ENCODE assay signal across 9 mouse cellular contexts in genomic region chr2:180217587-180217986, GRCm38 (mm10). TPM values are rescaled to one million over a fixed set of nuclear protein-coding genes. Genes with fewer than 3 reads are reported as not detected.
DNase-seq lines count a peak whose midpoint lies in the region; ATAC-seq lines count a peak whose summit lies in the region.
"Had no signal": no experiment of that assay in that cellular context is flagged by ENCODE, and none has a peak within 500 bp of the region (broad histone marks: within the 10 kb centered on the region; RNA-seq: fewer than 3 reads in every experiment).

No protein-coding gene starts in this region.

- DNase-seq in ovary, postnatal 36 days (ENCODE audit: low spot score), result peak; percentile 62
- no peak for DNase-seq in ovary, postnatal 10 days (ENCODE audit: low spot score)
- DNase-seq in gastrocnemius, postnatal 36 days, result peak; percentile 87 to 89
- peak; percentile 75 to 83 for DNase-seq in kidney, postnatal 4 days
- DNase-seq in retina, embryonic 14.5 days (ENCODE audit: low spot score), result no peak
- DNase-seq in midbrain, embryonic 11.5 days (ENCODE audit: low spot score, missing footprints), result no peak
- DNase-seq in frontal cortex, postnatal 25 days (ENCODE audit: low spot score in 2 of 2), result no peak

- no peaks in the 10 kb centered on the region for H3K27me3 ChIP-seq in midbrain, embryonic 11.5 days (ENCODE audit: control insufficient read depth, insufficient read depth, low read length)

- WGBS in midbrain, embryonic 11.5 days, result 90% methylated on average over 8 of the region's 8 CpGs

- H3K9me3 ChIP-seq in midbrain, embryonic 11.5 days (ENCODE audit: control insufficient read depth, low read length), result no peaks in the 10 kb centered on the region
- H3K9me3 ChIP-seq: midbrain, embryonic 12.5 days had no signal

- no peak overlapping the region for H3K4me3 ChIP-seq in brown adipose tissue, adult 24 weeks (ENCODE audit: insufficient read depth, low read depth, low read length)
- H3K4me3 ChIP-seq in midbrain, embryonic 11.5 days (ENCODE audit: low read depth, low read length), result no peak overlapping the region
- H3K4me3 ChIP-seq: midbrain, embryonic 12.5 days had no signal

- intact Hi-C loops in gastrocnemius, postnatal 36 days (cut with DNase I), result no loop called here

- no peak overlapping the region for H3K4me2 ChIP-seq in midbrain, embryonic 11.5 days
- H3K4me2 ChIP-seq: midbrain, embryonic 12.5 days had no signal

- H3K36me3 ChIP-seq in midbrain, embryonic 11.5 days (ENCODE audit: control insufficient read depth, insufficient read depth, low read length), result no peaks in the 10 kb centered on the region
- H3K36me3 ChIP-seq: midbrain, embryonic 12.5 days had no signal

- H3K27ac ChIP-seq in brown adipose tissue, adult 24 weeks (replicated peaks; ENCODE audit: low read depth, low read length), result peak overlapping the region; percentile 98
- H3K27ac ChIP-seq in midbrain, embryonic 11.5 days (ENCODE audit: low read depth, low read length), result no peak overlapping the region
- H3K27ac ChIP-seq: midbrain, embryonic 12.5 days had no signal

- H3K9ac ChIP-seq in midbrain, embryonic 11.5 days (ENCODE audit: low read length), result no peak overlapping the region
- H3K9ac ChIP-seq: midbrain, embryonic 12.5 days had no signal

- H3K4me1 ChIP-seq in brown adipose tissue, adult 24 weeks (ENCODE audit: control insufficient read depth, insufficient read depth, insufficient read length, low read length), result peaks cover 59% of the 10 kb centered on the region
- no peaks in the 10 kb centered on the region for H3K4me1 ChIP-seq in midbrain, embryonic 11.5 days (ENCODE audit: control insufficient read depth, insufficient read depth, low read length)

- ATAC-seq in midbrain, embryonic 11.5 days (ENCODE audit: low FRiP score), result no peak

RNA-seq across cellular contexts. Expression of gene Lama5, which starts 8.1 kb away (rescaled TPM):
- polyA plus RNA-seq in brown adipose tissue, adult 24 weeks (2012; ENCODE audit: insufficient read depth, insufficient read length, missing spikeins), result 3.2 and 7.3 TPM in 2 replicates
- 10 to 100 TPM in 1 of 2 experiments, 1 to 10 TPM in 1; 8.7 to 11.2 TPM for total RNA-seq in gastrocnemius, postnatal 36 days (2021)
- 3.8 and 3.9 TPM in 2 replicates for polyA plus RNA-seq in midbrain, embryonic 11.5 days (2014; fragmentation: Nextera tagmentation; extraction: Ambion mirVana)

RNA-seq across cellular contexts. Expression of gene Rps21, which starts 39.6 kb away (rescaled TPM):
- polyA plus RNA-seq in brown adipose tissue, adult 24 weeks (2012; ENCODE audit: insufficient read depth, insufficient read length, missing spikeins), result 875 and 1,284 TPM in 2 replicates
- total RNA-seq in gastrocnemius, postnatal 36 days (2021), result 100 to 1,000 TPM; 310 to 370 TPM
- polyA plus RNA-seq in midbrain, embryonic 11.5 days (2014; fragmentation: Nextera tagmentation; extraction: Ambion mirVana), result 443 and 494 TPM in 2 replicates

RNA-seq across cellular contexts. Expression of gene Adrm1, which starts 46.3 kb away (rescaled TPM):
- 65.9 and 105 TPM in 2 replicates for polyA plus RNA-seq in brown adipose tissue, adult 24 weeks (2012; ENCODE audit: insufficient read depth, insufficient read length, missing spikeins)
- total RNA-seq in gastrocnemius, postnatal 36 days (2021), result 100 to 1,000 TPM in 1 of 2 experiments, 10 to 100 TPM in 1; 95.4 to 103 TPM
- polyA plus RNA-seq in midbrain, embryonic 11.5 days (2014; fragmentation: Nextera tagmentation; extraction: Ambion mirVana), result 170 and 171 TPM in 2 replicates

RNA-seq across cellular contexts. Expression of gene Cables2, which starts 55.7 kb away (rescaled TPM):
- polyA plus RNA-seq in brown adipose tissue, adult 24 weeks (2012; ENCODE audit: insufficient read depth, insufficient read length, missing spikeins), result 4.6 and 5.1 TPM in 2 replicates
- total RNA-seq in gastrocnemius, postnatal 36 days (2021), result 10 to 100 TPM in 1 of 2 experiments, 1 to 10 TPM in 1; 9.7 to 11.5 TPM
- 13.3 and 14.4 TPM in 2 replicates for polyA plus RNA-seq in midbrain, embryonic 11.5 days (2014; fragmentation: Nextera tagmentation; extraction: Ambion mirVana)

Comparison
In these comparisons a context has a peak if more than half of its experiments do, and no peak if none do; other contexts are left out.
1. DNase-seq: peak in ovary, postnatal 36 days (single experiment), gastrocnemius, postnatal 36 days (2 of 2) and kidney, postnatal 4 days (2 of 2); none in ovary, postnatal 10 days (single experiment), retina, embryonic 14.5 days (single experiment), midbrain, embryonic 11.5 days (single experiment) and frontal cortex, postnatal 25 days (0 of 2).